Mouse (Mus musculus): Measurements from ENCODE around the gene Sult5a1.

Gene Sult5a1

GRCm38 (mm10) chr8:123135806-123136205, 22.3 kb downstream of the Sult5a1 start:
- DNase-seq (ENCODE audit: extremely low read depth, insufficient read length, low spot score) = no peak

- no peak for DNase-seq (ENCODE audit: extremely low read depth, insufficient read length, low spot score)
Observed at GRCm38 (mm10) chr8:123135406-123135805, 22.7 kb downstream of the Sult5a1 start.

GRCm38 (mm10) chr8:123134149-123134713, 23.9 kb downstream of the Sult5a1 start:
- no peak for DNase-seq (ENCODE audit: extremely low read depth, insufficient read length, low spot score)

- DNase-seq (ENCODE audit: extremely low read depth, insufficient read length, low spot score) = no peak
Observed at GRCm38 (mm10) chr8:123132953-123133352, 25.2 kb downstream of the Sult5a1 start.

GRCm38 (mm10) chr8:123131041-123131440, 27.1 kb downstream of the Sult5a1 start:
- DNase-seq (ENCODE audit: extremely low read depth, insufficient read length, low spot score) = no peak

GRCm38 (mm10) chr8:123126193-123126816, 31.8 kb downstream of the Sult5a1 start:
- peak; percentile 62 for DNase-seq (ENCODE audit: extremely low read depth, insufficient read length, low spot score)

- DNase-seq (ENCODE audit: extremely low read depth, insufficient read length, low spot score) = no peak
Observed at GRCm38 (mm10) chr8:123122670-123123069, 35.4 kb downstream of the Sult5a1 start.

- no peak for DNase-seq (ENCODE audit: extremely low read depth, insufficient read length, low spot score)
Observed at GRCm38 (mm10) chr8:123122059-123122458, 36.1 kb downstream of the Sult5a1 start.

- DNase-seq (ENCODE audit: extremely low read depth, insufficient read length, low spot score) = no peak
Observed at GRCm38 (mm10) chr8:123117744-123118143, 40.4 kb downstream of the Sult5a1 start.

- no peak for DNase-seq (ENCODE audit: extremely low read depth, insufficient read length, low spot score)
Observed at GRCm38 (mm10) chr8:123117127-123117731, 40.9 kb downstream of the Sult5a1 start, which contains the start of gene Cpne7. Gene Cpne7 (plus strand): TSS chr8:123117374.

GRCm38 (mm10) chr8:123114644-123115043, 43.5 kb downstream of the Sult5a1 start:
- DNase-seq (ENCODE audit: extremely low read depth, insufficient read length, low spot score) = no peak

- no peak for DNase-seq (ENCODE audit: extremely low read depth, insufficient read length, low spot score)
Observed at GRCm38 (mm10) chr8:123113908-123114469, 44.1 kb downstream of the Sult5a1 start.

- DNase-seq (ENCODE audit: extremely low read depth, insufficient read length, low spot score) = peak; percentile 58
Observed at GRCm38 (mm10) chr8:123112892-123113291, 45.2 kb downstream of the Sult5a1 start.

- DNase-seq (ENCODE audit: extremely low read depth, insufficient read length, low spot score) = no peak
Observed at GRCm38 (mm10) chr8:123110649-123111048, 47.5 kb downstream of the Sult5a1 start.

- DNase-seq (ENCODE audit: extremely low read depth, insufficient read length, low spot score) = no peak
Observed at GRCm38 (mm10) chr8:123108953-123109352, 49.2 kb downstream of the Sult5a1 start.

- DNase-seq (ENCODE audit: extremely low read depth, insufficient read length, low spot score) = no peak
Observed at GRCm38 (mm10) chr8:123108010-123108409, 50.1 kb downstream of the Sult5a1 start.

GRCm38 (mm10) chr8:123106531-123106930, 51.6 kb downstream of the Sult5a1 start:
- peak; percentile 42 for DNase-seq (ENCODE audit: extremely low read depth, insufficient read length, low spot score)

GRCm38 (mm10) chr8:123105553-123106326, 52.4 kb downstream of the Sult5a1 start:
- peak; percentile 46 for DNase-seq (ENCODE audit: extremely low read depth, insufficient read length, low spot score)

GRCm38 (mm10) chr8:123104046-123104767, 53.9 kb downstream of the Sult5a1 start:
- DNase-seq (ENCODE audit: extremely low read depth, insufficient read length, low spot score) = peak; percentile 28

- peak; percentile 30 for DNase-seq (ENCODE audit: extremely low read depth, insufficient read length, low spot score)
Observed at GRCm38 (mm10) chr8:123103285-123103684, 54.8 kb downstream of the Sult5a1 start.
